Mouse (Mus musculus) megakaryocyte-erythroid progenitor cell, adult 5-6 weeks (primary cell): ENCODE data around the gene Fasn. TPM values are rescaled to one million over a fixed set of nuclear protein-coding genes. Genes with fewer than 3 reads are reported as not detected.
"Not testable (repeated sequence)": the region's sequence is repeated elsewhere in the genome, so short reads cannot be mapped to it uniquely, and the experiment has no call there.

Experiments used
- ATAC-seq: replicated peaks from 2 replicates; pipeline ENCODE4 v1.8.0; 2016; ENCODE audit warnings: mild to moderate bottlenecking, inconsistent platforms; ENCODE audit not compliant: severe bottlenecking, poor library complexity, low FRiP score, low TSS enrichment
- total RNA-seq, 2 experiments: library from RNA; stranded (forward) in 1 of 2; stranded (reverse) in 1 of 2; fragments of 200-1000, 215-1000 nt in 1 of 2; fragments of >200 nt in 1 of 2; fragmentation: Nextera tagmentation in 1 of 2; gene quantifications; 2 replicates each; pipeline ENCODE4 v1.2.3; 2014 to 2017

Fasn gene
- total RNA-seq, 2 experiments from 2014 or later, result 27.2 to 92.3 TPM

GRCm38 (mm10) chr11:120804274-120804673 is 20.1 kb downstream of the Fasn start:
- no peak for ATAC-seq

- peak; percentile 83 for ATAC-seq
Measured at GRCm38 (mm10) chr11:120800061-120800904, 24.1 kb downstream of the Fasn start.

GRCm38 (mm10) chr11:120799316-120799890 is 24.9 kb downstream of the Fasn start:
- no peak for ATAC-seq

GRCm38 (mm10) chr11:120798244-120798643 is 26.1 kb downstream of the Fasn start:
- no peak for ATAC-seq

- ATAC-seq, result no peak
Measured at GRCm38 (mm10) chr11:120796614-120796946, 27.8 kb downstream of the Fasn start.

- ATAC-seq, result peak; percentile 73
Measured at GRCm38 (mm10) chr11:120795756-120796613, 28.4 kb downstream of the Fasn start, which contains the start of gene Dus1l. Dus1l (minus strand) TSS chr11:120796403.

- ATAC-seq, result no peak
Measured at GRCm38 (mm10) chr11:120792652-120793051, 31.7 kb downstream of the Fasn start.

- ATAC-seq, result no peak
Measured at GRCm38 (mm10) chr11:120789810-120790209, 34.5 kb downstream of the Fasn start.

GRCm38 (mm10) chr11:120789355-120789754 is 35.0 kb downstream of the Fasn start:
- no peak for ATAC-seq

- ATAC-seq, result not testable (repeated sequence)
Measured at GRCm38 (mm10) chr11:120788460-120788859, 35.9 kb downstream of the Fasn start.

- no peak for ATAC-seq
Measured at GRCm38 (mm10) chr11:120785145-120785544, 39.2 kb downstream of the Fasn start.

- peak; percentile 59 for ATAC-seq
Measured at GRCm38 (mm10) chr11:120784064-120784791, 40.1 kb downstream of the Fasn start, which contains the start of the genes Rfng and Gps1. Rfng (minus strand) TSS chr11:120784207. Gps1 (plus strand) TSS chr11:120784272.

- no peak for ATAC-seq
Measured at GRCm38 (mm10) chr11:120783426-120784063, 40.8 kb downstream of the Fasn start.

- ATAC-seq, result not testable (repeated sequence)
Measured at GRCm38 (mm10) chr11:120781361-120781760, 43.0 kb downstream of the Fasn start.

GRCm38 (mm10) chr11:120779876-120780275 is 44.5 kb downstream of the Fasn start:
- no peak for ATAC-seq

GRCm38 (mm10) chr11:120777123-120777522 is 47.2 kb downstream of the Fasn start:
- no peak for ATAC-seq

- ATAC-seq, result peak; percentile 94
Measured at GRCm38 (mm10) chr11:120775774-120776469, 48.4 kb downstream of the Fasn start.

GRCm38 (mm10) chr11:120773463-120774190 is 50.7 kb downstream of the Fasn start:
- ATAC-seq, result no peak
